Mouse (Mus musculus) T-cell, adult 66 days (primary cell): ENCODE results near the gene Gm21170. TPM values are rescaled to one million over a fixed set of nuclear protein-coding genes. Genes with fewer than 3 reads are reported as not detected.

ENCODE experiments used
- total RNA-seq, 2 experiments: library from RNA; stranded (reverse); gene quantifications; 3 replicates in 1 of 2; 4 replicates in 1 of 2; pipeline ENCODE4 v1.2.4; 2023

The Gm21170 gene
- total RNA-seq = not detected

GRCm38 (mm10) chrY:47690998-47691397, at the start of gene Gm21170:
Gene Gm21170, minus strand, starts transcription at chrY:47691098.

Other genes with a start within 250 kb of the Gm21170 start
- not detected for gene Gm21256, start 240.1 kb downstream of the Gm21170 start, total RNA-seq